Mouse (Mus musculus) kidney, adult 9 months (tissue): ENCODE results near the gene Pcgf2.
"Not testable (repeated sequence)": the region's sequence is repeated elsewhere in the genome, so short reads cannot be mapped to it uniquely, and the experiment has no call there.

Experiments
- DNase-seq: peaks from one replicate; pipeline ENCODE4 v3.0.0; 2022

Pcgf2 gene

GRCm38 (mm10) chr11:97666794-97667193 lies 33.5 kb downstream of the Pcgf2 start:
- DNase-seq, result no peak

- no peak for DNase-seq
Observed at GRCm38 (mm10) chr11:97666221-97666620, 34.1 kb downstream of the Pcgf2 start.

- no peak for DNase-seq
Observed at GRCm38 (mm10) chr11:97665431-97665830, 34.9 kb downstream of the Pcgf2 start.

- DNase-seq, result peak; percentile 44
Observed at GRCm38 (mm10) chr11:97664771-97665240, 35.5 kb downstream of the Pcgf2 start.

GRCm38 (mm10) chr11:97664339-97664665 lies 36.0 kb downstream of the Pcgf2 start:
- DNase-seq, result no peak

- peak; percentile 57 for DNase-seq
Observed at GRCm38 (mm10) chr11:97663528-97664338, 36.6 kb downstream of the Pcgf2 start.

GRCm38 (mm10) chr11:97662893-97663527 lies 37.3 kb downstream of the Pcgf2 start, which contains the start of gene Mllt6:
TSS of gene Mllt6 (plus strand) at chr11:97663414.
- peak; percentile 82 for DNase-seq

- DNase-seq, result peak; percentile 82
Observed at GRCm38 (mm10) chr11:97662207-97662892, 37.9 kb downstream of the Pcgf2 start.

- DNase-seq, result peak; percentile 95
Observed at GRCm38 (mm10) chr11:97661648-97662133, 38.6 kb downstream of the Pcgf2 start.

- peak; percentile 42 for DNase-seq
Observed at GRCm38 (mm10) chr11:97660734-97661647, 39.3 kb downstream of the Pcgf2 start.

GRCm38 (mm10) chr11:97659990-97660714 lies 40.1 kb downstream of the Pcgf2 start:
- DNase-seq, result peak; percentile 75

- DNase-seq, result peak; percentile 50
Observed at GRCm38 (mm10) chr11:97659267-97659989, 40.9 kb downstream of the Pcgf2 start.

- no peak for DNase-seq
Observed at GRCm38 (mm10) chr11:97658751-97659266, 41.5 kb downstream of the Pcgf2 start.

GRCm38 (mm10) chr11:97657967-97658366 lies 42.3 kb downstream of the Pcgf2 start:
- DNase-seq, result not testable (repeated sequence)

GRCm38 (mm10) chr11:97657184-97657945 lies 42.9 kb downstream of the Pcgf2 start:
- no peak for DNase-seq

- DNase-seq, result no peak
Observed at GRCm38 (mm10) chr11:97656269-97656971, 43.9 kb downstream of the Pcgf2 start.

GRCm38 (mm10) chr11:97654210-97654609 lies 46.1 kb downstream of the Pcgf2 start:
- no peak for DNase-seq

- DNase-seq, result not testable (repeated sequence)
Observed at GRCm38 (mm10) chr11:97653376-97653775, 46.9 kb downstream of the Pcgf2 start.

- no peak for DNase-seq
Observed at GRCm38 (mm10) chr11:97650341-97650740, 50.0 kb downstream of the Pcgf2 start.
